Mouse (Mus musculus) lung, postnatal 0 days (tissue): Measurements from ENCODE around the gene Lix1l. TPM values are rescaled to one million over a fixed set of nuclear protein-coding genes. Genes with fewer than 3 reads are reported as not detected.
A peak's percentile ranks its signal among the peaks of the same experiment; 100 is the strongest.

ENCODE experiments used
- ATAC-seq: fragments of 200-750 bp; cut with Nextera tagmentation; 2 replicates; pipeline ENCODE4 v1.8.0; 2017; ENCODE audit warnings: moderate library complexity
- DNase-seq: peaks from one replicate; pipeline ENCODE4 v3.0.0-alpha.2; 2016; ENCODE audit warnings: low spot score
- H3K27ac ChIP-seq: fragments of 300-500 bp; sonication (generic); 2 replicates; pipeline ENCODE4 v1.5.1; 2014; ENCODE audit warnings: antibody characterized with exemption, mild to moderate bottlenecking, low read length, mixed read lengths
- H3K27me3 ChIP-seq: fragments of 300-500 bp; sonication (generic); replicated peaks from 2 replicates; pipeline ENCODE4 v1.6.1; 2014; ENCODE audit warnings: low read length, mixed read lengths; ENCODE audit not compliant: insufficient read depth
- H3K36me3 ChIP-seq: fragments of 300-500 bp; sonication (generic); 2 replicates; pipeline ENCODE4 v1.6.1; 2014; ENCODE audit warnings: low read length, mixed read lengths; ENCODE audit not compliant: insufficient read depth
- H3K4me1 ChIP-seq: fragments of 300-500 bp; sonication (generic); 2 replicates; pipeline ENCODE4 v1.6.1; 2014; ENCODE audit warnings: antibody characterized with exemption, low read depth, low read length, mixed read lengths; ENCODE audit not compliant: insufficient read depth
- H3K4me2 ChIP-seq: fragments of 300-500 bp; sonication (generic); replicated peaks from 2 replicates; pipeline ENCODE4 v1.6.1; 2014; ENCODE audit warnings: low read depth, mild to moderate bottlenecking, low read length, moderate library complexity, mixed read lengths
- H3K4me3 ChIP-seq: fragments of 300-500 bp; sonication (generic); 2 replicates; pipeline ENCODE4 v1.5.1; 2014; ENCODE audit warnings: low read depth, low read length
- H3K9ac ChIP-seq: fragments of 300-500 bp; sonication (generic); replicated peaks from 2 replicates; pipeline ENCODE4 v1.6.1; 2014; ENCODE audit warnings: low read depth, mild to moderate bottlenecking
- H3K9me3 ChIP-seq: fragments of 300-500 bp; sonication (generic); 2 replicates; pipeline ENCODE4 v1.6.1; 2016; ENCODE audit warnings: low read length, mixed read lengths
- CTCF ChIP-seq: IDR thresholded peaks from 2 replicates; pipeline ENCODE4 v1.5.1; 2016; ENCODE audit warnings: antibody characterized with exemption, mild to moderate bottlenecking
- EP300 ChIP-seq: IDR thresholded peaks from 2 replicates; pipeline ENCODE4 v1.6.1; 2016; ENCODE audit warnings: antibody characterized with exemption, mild to moderate bottlenecking, control low read depth
- WGBS: fragments of 180-500 bp; shearing (Covaris S2); extraction: QIAGEN DNeasy Blood & Tissue Kit; methylation state at CpG from one replicate; pipeline ENCODE4 v1.1.7; 2014; 5-methylcytosine and 5-hydroxymethylcytosine counted together
- polyA plus RNA-seq: library from polyadenylated mRNA; unstranded; fragments of >200 nt; fragmentation: Nextera tagmentation; extraction: Ambion mirVana; gene quantifications from 2 replicates; pipeline ENCODE4 v1.2.1, GENCODE M21; 2015

Lix1l gene
- polyA plus RNA-seq, 1 experiment from 2014 or later = 5.4 TPM

DNA sequence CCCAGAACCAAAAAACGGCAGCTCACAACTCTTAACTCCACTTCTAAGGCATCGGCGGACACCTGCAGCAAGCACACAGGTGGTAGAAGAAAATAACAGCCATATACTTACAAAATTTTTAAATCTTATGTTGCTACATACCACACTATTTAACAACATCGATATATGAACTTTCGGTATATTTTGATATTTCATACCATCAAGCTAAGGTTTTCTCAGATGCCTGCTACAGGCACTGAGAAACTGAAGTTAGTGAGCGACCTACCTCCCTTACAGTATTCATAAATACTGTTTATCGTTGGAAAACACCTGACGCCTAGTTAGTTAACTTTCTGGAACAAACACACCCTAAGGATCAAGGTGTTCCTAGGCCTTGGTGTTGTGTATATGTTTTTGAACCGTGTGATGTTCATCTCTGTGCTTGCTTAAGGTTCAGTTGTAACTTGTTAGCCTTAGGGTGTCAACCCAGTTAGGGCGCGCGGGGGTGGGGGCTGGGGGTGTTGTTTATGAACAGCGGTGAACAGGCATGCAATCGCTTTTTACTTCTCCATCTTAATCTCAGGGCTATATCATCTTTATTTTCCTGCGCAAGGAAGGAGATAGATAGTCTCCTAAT lies 44.8 kb upstream of the Lix1l start:
- DNase-seq (no peak), ATAC-seq (no peak)
- no peak for TF ChIP-seq EP300
- no peak for TF ChIP-seq CTCF
- Histone ChIP-seq H3K36me3 (peaks cover 24% of the 10 kb centered on the region), H3K27ac (peak overlapping the region; percentile 99), H3K27me3 (no peaks in the 10 kb centered on the region), H3K4me1 (peaks cover 20% of the 10 kb centered on the region; the same call in 1 of the 2 replicates), H3K4me3 (peak overlapping the region; percentile 90), H3K9me3 (no peaks in the 10 kb centered on the region), H3K9ac (peak overlapping the region; percentile 86), H3K4me2 (peak overlapping the region; percentile 82)
- 60% methylated on average over 15 of the region's 15 CpGs for WGBS

DNA sequence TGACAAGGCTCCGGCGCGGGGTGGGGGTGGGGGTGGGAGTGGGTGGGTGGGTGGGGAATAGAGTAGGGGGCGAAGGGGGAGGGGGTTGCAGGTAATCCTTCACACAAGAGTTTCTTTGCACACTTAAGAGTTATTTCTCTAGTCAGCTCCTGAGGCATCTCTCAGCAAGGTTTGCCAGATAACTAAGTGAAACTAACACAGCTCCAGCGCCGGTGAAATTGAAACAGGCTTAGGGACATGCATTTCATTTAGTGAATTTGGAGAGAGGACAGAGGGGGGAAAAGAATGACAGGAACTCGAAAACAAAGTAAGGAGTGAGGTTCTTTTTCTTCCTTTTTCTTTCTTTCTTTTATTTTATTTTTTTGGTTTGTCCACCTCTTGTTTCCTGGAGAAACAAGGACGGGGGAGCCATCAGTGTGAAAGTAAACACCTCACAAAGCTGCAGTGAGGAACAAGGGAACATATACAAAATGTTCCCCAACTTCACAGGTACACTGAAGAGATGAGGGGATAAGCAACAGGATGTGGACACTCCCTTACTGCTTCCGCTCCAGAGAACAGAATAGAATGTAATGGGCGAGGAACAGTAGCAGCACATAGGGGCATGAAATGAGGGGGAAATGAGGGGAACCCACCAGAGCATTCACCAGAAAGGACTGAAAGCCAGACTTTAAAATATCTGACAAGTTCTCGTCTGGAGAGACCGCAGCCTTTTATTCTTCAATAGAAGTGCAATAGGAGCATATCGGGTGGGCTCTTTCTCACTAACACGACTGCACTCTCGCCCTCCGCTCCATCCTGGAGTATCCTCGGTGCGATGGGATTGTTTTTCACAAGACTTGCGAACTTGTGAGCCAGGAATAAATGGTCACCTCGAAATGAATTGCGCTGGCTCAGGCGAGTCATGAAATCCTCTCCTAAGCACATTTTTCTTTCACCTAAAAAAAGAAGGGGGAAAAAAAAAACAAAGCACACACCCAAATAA lies 44.0 kb upstream of the Lix1l start:
- peak overlapping the region; percentile 82 for H3K4me2 ChIP-seq
- peak; percentile 85 for DNase-seq

GRCm38 (mm10) chr3:96557694-96558093 lies 43.3 kb upstream of the Lix1l start, which contains the start of gene Txnip:
Gene Txnip (plus strand): TSS chr3:96557957.
- Histone ChIP-seq H3K4me3 (peak within 1 kb of the TSS; percentile 90), H3K9ac (peak within 1 kb of the TSS; percentile 100), H3K27me3 (no peaks in the 10 kb centered on the region), H3K27ac (peak within 1 kb of the TSS; percentile 99), H3K4me1 (peaks cover 11% of the 10 kb centered on the region; the same call in 1 of the 2 replicates), H3K9me3 (no peaks in the 10 kb centered on the region), H3K4me2 (peak within 1 kb of the TSS; percentile 82), H3K36me3 (peaks cover 29% of the 10 kb centered on the region)
- DNase-seq (peak; percentile 99), ATAC-seq (peak; percentile 91)
- TF ChIP-seq EP300 = peak; percentile 95
- TF ChIP-seq CTCF = peak; percentile 69
- WGBS = 0% methylated on average over 26 of the region's 26 CpGs

More for the DNA sequence above, 44.0 kb upstream of the Lix1l start:
- Histone ChIP-seq H3K9ac (peak overlapping the region; percentile 86), H3K9me3 (no peaks in the 10 kb centered on the region), H3K27ac (peak overlapping the region; percentile 99), H3K36me3 (peaks cover 29% of the 10 kb centered on the region), H3K4me1 (peaks cover 15% of the 10 kb centered on the region; the same call in 1 of the 2 replicates), H3K4me3 (peak overlapping the region; percentile 90), H3K27me3 (no peaks in the 10 kb centered on the region)
- 4% methylated on average over 22 of the region's 22 CpGs for WGBS
- TF ChIP-seq EP300 (peak; percentile 98), CTCF (no peak)
- peak; percentile 15 for ATAC-seq

DNA sequence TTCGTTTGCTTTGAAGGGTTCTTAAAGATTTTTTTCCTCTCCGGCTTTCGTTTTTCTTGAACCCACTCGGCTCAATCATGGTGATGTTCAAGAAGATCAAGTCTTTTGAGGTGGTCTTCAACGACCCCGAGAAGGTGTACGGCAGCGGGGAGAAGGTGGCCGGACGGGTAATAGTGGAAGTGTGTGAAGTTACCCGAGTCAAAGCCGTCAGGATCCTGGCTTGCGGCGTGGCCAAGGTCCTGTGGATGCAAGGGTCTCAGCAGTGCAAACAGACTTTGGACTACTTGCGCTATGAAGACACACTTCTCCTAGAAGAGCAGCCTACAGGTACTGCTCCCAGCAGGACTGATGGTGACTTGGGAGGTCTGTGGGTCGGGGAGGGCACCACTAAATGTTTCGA lies 42.8 kb upstream of the Lix1l start:
- Histone ChIP-seq H3K9ac (peak overlapping the region; percentile 100), H3K27me3 (no peaks in the 10 kb centered on the region), H3K4me2 (peak overlapping the region; percentile 62), H3K4me3 (peak overlapping the region; percentile 90), H3K9me3 (no peaks in the 10 kb centered on the region), H3K27ac (peak overlapping the region; percentile 99), H3K36me3 (peaks cover 29% of the 10 kb centered on the region), H3K4me1 (peaks cover 9% of the 10 kb centered on the region; the same call in 1 of the 2 replicates)
- DNase-seq (no peak), ATAC-seq (no peak)
- TF ChIP-seq CTCF (no peak), EP300 (no peak)
- under 1% methylated on average over 17 of the region's 17 CpGs for WGBS

- Histone ChIP-seq H3K4me1 (peaks cover 9% of the 10 kb centered on the region; the same call in 1 of the 2 replicates), H3K27me3 (no peaks in the 10 kb centered on the region), H3K4me2 (peak overlapping the region; percentile 62), H3K9me3 (no peaks in the 10 kb centered on the region), H3K36me3 (peaks cover 29% of the 10 kb centered on the region), H3K27ac (peak overlapping the region; percentile 99), H3K4me3 (peak overlapping the region; percentile 90), H3K9ac (peak overlapping the region; percentile 100)
- whole genome bisulfite sequencing = 9% methylated on average over 10 of the region's 10 CpGs
- DNase-seq (peak; percentile 63), ATAC-seq (no peak)
- peak; percentile 49 for TF ChIP-seq EP300
- no peak for TF ChIP-seq CTCF
These were observed 42.2 kb upstream of the Lix1l start for GRCm38 (mm10) chr3:96558668-96559196.
